Mouse (Mus musculus) megakaryocyte, embryonic 14.5 days (primary cell): ENCODE measurements around the gene Rft1.

Experiments used
- FLI1 ChIP-seq: IDR thresholded peaks from 2 replicates; pipeline ENCODE4 v1.6.1; 2012; ENCODE audit warnings: low read length, inconsistent platforms, mixed read lengths
- GATA1 ChIP-seq: IDR thresholded peaks from 3 replicates; pipeline ENCODE4 v1.6.1; 2012; ENCODE audit warnings: mixed read lengths, low read length, inconsistent platforms, borderline replicate concordance

- TF ChIP-seq GATA1 (no peak), FLI1 (no peak)
These were observed 16.2 kb upstream of the Rft1 start for GRCm38 (mm10) chr14:30638009-30638408.
